In genomic region chr11:3200636-3201035, GRCm38 (mm10) we compare ENCODE assay signal across 5 mouse cellular contexts. TPM values are rescaled to one million over a fixed set of nuclear protein-coding genes. Genes with fewer than 3 reads are reported as not detected.
DNase-seq lines count a peak whose midpoint lies in the region; ATAC-seq lines count a peak whose summit lies in the region.
"Not testable (repeated sequence)": the region's sequence is repeated elsewhere in the genome, so short reads cannot be mapped to it uniquely, and the experiment has no call there.

No protein-coding gene starts in this region.

- WGBS in midbrain, embryonic 11.5 days: 87% methylated on average over 7 of the region's 7 CpGs

- not testable (repeated sequence) for H3K9ac ChIP-seq in midbrain, embryonic 11.5 days (ENCODE audit: low read length)

- peak; percentile 11 for DNase-seq in ZHBTc4 (ENCODE audit: low read depth, low spot score)
- peak; percentile 44 for DNase-seq in cerebellum, adult 11-12 months
- peak; percentile 45 for DNase-seq in cerebellum, adult 9-11 months
- DNase-seq in heart, adult 11 months: peak; percentile 80
- DNase-seq in midbrain, embryonic 11.5 days (ENCODE audit: low spot score, missing footprints): peak; percentile 69

- H3K36me3 ChIP-seq in midbrain, embryonic 11.5 days (ENCODE audit: control insufficient read depth, insufficient read depth, low read length): not testable (repeated sequence)

- H3K27me3 ChIP-seq in midbrain, embryonic 11.5 days (ENCODE audit: control insufficient read depth, insufficient read depth, low read length): not testable (repeated sequence)

- H3K9me3 ChIP-seq in midbrain, embryonic 11.5 days (ENCODE audit: control insufficient read depth, low read length): not testable (repeated sequence)

- ATAC-seq in midbrain, embryonic 11.5 days (ENCODE audit: low FRiP score): not testable (repeated sequence)

- H3K4me1 ChIP-seq in midbrain, embryonic 11.5 days (ENCODE audit: control insufficient read depth, insufficient read depth, low read length): not testable (repeated sequence)

- not testable (repeated sequence) for H3K4me3 ChIP-seq in midbrain, embryonic 11.5 days (ENCODE audit: low read depth, low read length)

- not testable (repeated sequence) for H3K4me2 ChIP-seq in midbrain, embryonic 11.5 days

- not testable (repeated sequence) for H3K27ac ChIP-seq in midbrain, embryonic 11.5 days (ENCODE audit: low read depth, low read length)

RNA-seq across cellular contexts. Expression of gene Eif4enif1, which starts 1.6 kb away (rescaled TPM):
- 54.5 and 54.7 TPM in 2 replicates for polyA plus RNA-seq in midbrain, embryonic 11.5 days (2014; fragmentation: Nextera tagmentation; extraction: Ambion mirVana)

RNA-seq across cellular contexts. Expression of gene Sfi1, which starts 7.4 kb away (rescaled TPM):
- polyA plus RNA-seq in midbrain, embryonic 11.5 days (2014; fragmentation: Nextera tagmentation; extraction: Ambion mirVana): 8.0 and 8.8 TPM in 2 replicates

Comparison
In these comparisons a context has a peak if more than half of its experiments do, and no peak if none do; other contexts are left out.
1. DNase-seq: peak in every context shown above with its lines; median percentile 80 in heart, adult 11 months; 69 in midbrain, embryonic 11.5 days; 45 in cerebellum, adult 9-11 months; 44 in cerebellum, adult 11-12 months; 11 in ZHBTc4.